Mouse (Mus musculus): ENCODE measurements around the gene Tfpt. TPM values are rescaled to one million over a fixed set of nuclear protein-coding genes. Genes with fewer than 3 reads are reported as not detected.

Gene Tfpt
- polyA plus RNA-seq, 1 experiment from 2014 or later, result 19.1 TPM

GRCm38 (mm10) chr7:3664524-3665214 is 34.9 kb upstream of the Tfpt start:
- Histone ChIP-seq H3K4me2 (ENCODE audit: low read length) (peak overlapping the region; percentile 57), H3K36me3 (ENCODE audit: control insufficient read depth, insufficient read depth, low read length) (peaks cover 37% of the 10 kb centered on the region), H3K4me3 (ENCODE audit: low read depth, low read length) (peak overlapping the region; percentile 76), H3K9ac (ENCODE audit: low read length) (peak overlapping the region; percentile 79), H3K9me3 (ENCODE audit: control insufficient read depth, low read length) (no peaks in the 10 kb centered on the region), H3K27ac (ENCODE audit: low read depth) (peak overlapping the region; percentile 85), H3K4me1 (replicated peaks; ENCODE audit: control insufficient read depth, insufficient read depth, low read length) (peaks cover 12% of the 10 kb centered on the region), H3K27me3 (replicated peaks; ENCODE audit: control insufficient read depth, insufficient read depth, low read length) (no peaks in the 10 kb centered on the region)
- WGBS, result 28% methylated on average over 15 of the region's 15 CpGs
- ATAC-seq (replicated peaks; ENCODE audit: low FRiP score, low TSS enrichment, low read depth), result peak; percentile 41; the same call in 1 of the 2 replicates
- DNase-seq (ENCODE audit: low spot score), result no peak

- 95% methylated on average over 14 of the region's 14 CpGs for WGBS
- Histone ChIP-seq H3K27me3 (replicated peaks; ENCODE audit: control insufficient read depth, insufficient read depth, low read length) (no peaks in the 10 kb centered on the region), H3K4me3 (ENCODE audit: low read depth, low read length) (no peak overlapping the region), H3K4me1 (replicated peaks; ENCODE audit: control insufficient read depth, insufficient read depth, low read length) (no peaks in the 10 kb centered on the region), H3K36me3 (ENCODE audit: control insufficient read depth, insufficient read depth, low read length) (peaks cover 97% of the 10 kb centered on the region), H3K9me3 (ENCODE audit: control insufficient read depth, low read length) (no peaks in the 10 kb centered on the region), H3K4me2 (ENCODE audit: low read length) (no peak overlapping the region), H3K9ac (ENCODE audit: low read length) (no peak overlapping the region), H3K27ac (ENCODE audit: low read depth) (no peak overlapping the region)
- DNase-seq (ENCODE audit: low spot score) (no peak), ATAC-seq (replicated peaks; ENCODE audit: low FRiP score, low TSS enrichment, low read depth) (no peak)
These were observed 28.8 kb upstream of the Tfpt start for GRCm38 (mm10) chr7:3658578-3658977.

- 89% methylated on average over 4 of the region's 4 CpGs for WGBS
- no peak overlapping the region for H3K27ac ChIP-seq (ENCODE audit: low read depth)
- no peak for ATAC-seq (replicated peaks; ENCODE audit: low FRiP score, low TSS enrichment, low read depth)
These were observed 27.2 kb upstream of the Tfpt start for GRCm38 (mm10) chr7:3656966-3657365.

GRCm38 (mm10) chr7:3646641-3647040 is 16.9 kb upstream of the Tfpt start:
- Histone ChIP-seq H3K4me1 (replicated peaks; ENCODE audit: control insufficient read depth, insufficient read depth, low read length) (peaks cover 29% of the 10 kb centered on the region), H3K27me3 (replicated peaks; ENCODE audit: control insufficient read depth, insufficient read depth, low read length) (no peaks in the 10 kb centered on the region), H3K4me2 (ENCODE audit: low read length) (peak overlapping the region; percentile 88), H3K9ac (ENCODE audit: low read length) (peak overlapping the region; percentile 97), H3K9me3 (ENCODE audit: control insufficient read depth, low read length) (no peaks in the 10 kb centered on the region), H3K27ac (ENCODE audit: low read depth) (no peak overlapping the region; the same call in 1 of the 2 replicates), H3K4me3 (ENCODE audit: low read depth, low read length) (peak overlapping the region; percentile 88), H3K36me3 (ENCODE audit: control insufficient read depth, insufficient read depth, low read length) (peaks cover 29% of the 10 kb centered on the region)
- ATAC-seq (replicated peaks; ENCODE audit: low FRiP score, low TSS enrichment, low read depth), result no peak
- 65% methylated on average over 4 of the region's 4 CpGs for WGBS
- DNase-seq (ENCODE audit: low spot score), result no peak

More at GRCm38 (mm10) chr7:3656966-3657365, 27.2 kb upstream of the Tfpt start:
- Histone ChIP-seq H3K9ac (ENCODE audit: low read length) (no peak overlapping the region), H3K4me1 (replicated peaks; ENCODE audit: control insufficient read depth, insufficient read depth, low read length) (no peaks in the 10 kb centered on the region), H3K36me3 (ENCODE audit: control insufficient read depth, insufficient read depth, low read length) (peaks cover 100% of the 10 kb centered on the region), H3K27me3 (replicated peaks; ENCODE audit: control insufficient read depth, insufficient read depth, low read length) (no peaks in the 10 kb centered on the region), H3K4me2 (ENCODE audit: low read length) (no peak overlapping the region), H3K9me3 (ENCODE audit: control insufficient read depth, low read length) (no peaks in the 10 kb centered on the region), H3K4me3 (ENCODE audit: low read depth, low read length) (no peak overlapping the region)
- no peak for DNase-seq (ENCODE audit: low spot score)

- H3K4me3 ChIP-seq (ENCODE audit: low read depth, low read length), result peak overlapping the region; percentile 88
- 9% methylated on average over 9 of the region's 9 CpGs for WGBS
- ATAC-seq (replicated peaks; ENCODE audit: low FRiP score, low TSS enrichment, low read depth) (no peak), DNase-seq (ENCODE audit: low spot score) (peak; percentile 53)
- H3K4me1 ChIP-seq (replicated peaks; ENCODE audit: control insufficient read depth, insufficient read depth, low read length), result peaks cover 29% of the 10 kb centered on the region
- H3K36me3 ChIP-seq (ENCODE audit: control insufficient read depth, insufficient read depth, low read length), result peaks cover 27% of the 10 kb centered on the region
- H3K4me2 ChIP-seq (ENCODE audit: low read length), result peak overlapping the region; percentile 88
- H3K9me3 ChIP-seq (ENCODE audit: control insufficient read depth, low read length), result no peaks in the 10 kb centered on the region
- no peaks in the 10 kb centered on the region for H3K27me3 ChIP-seq (replicated peaks; ENCODE audit: control insufficient read depth, insufficient read depth, low read length)
- H3K9ac ChIP-seq (ENCODE audit: low read length), result peak overlapping the region; percentile 97
- H3K27ac ChIP-seq (ENCODE audit: low read depth), result no peak overlapping the region; the same call in 1 of the 2 replicates
These were observed 16.5 kb upstream of the Tfpt start for GRCm38 (mm10) chr7:3646188-3646587.

GRCm38 (mm10) chr7:3645488-3646025 is 15.8 kb upstream of the Tfpt start:
- ATAC-seq (replicated peaks; ENCODE audit: low FRiP score, low TSS enrichment, low read depth) (peak; percentile 0; the same call in 1 of the 2 replicates), DNase-seq (ENCODE audit: low spot score) (no peak)
- Histone ChIP-seq H3K36me3 (ENCODE audit: control insufficient read depth, insufficient read depth, low read length) (peaks cover 27% of the 10 kb centered on the region), H3K4me1 (replicated peaks; ENCODE audit: control insufficient read depth, insufficient read depth, low read length) (peaks cover 29% of the 10 kb centered on the region), H3K4me2 (ENCODE audit: low read length) (peak overlapping the region; percentile 88), H3K27ac (ENCODE audit: low read depth) (peak overlapping the region; percentile 98), H3K27me3 (replicated peaks; ENCODE audit: control insufficient read depth, insufficient read depth, low read length) (no peaks in the 10 kb centered on the region), H3K4me3 (ENCODE audit: low read depth, low read length) (peak overlapping the region; percentile 88), H3K9ac (ENCODE audit: low read length) (peak overlapping the region; percentile 97), H3K9me3 (ENCODE audit: control insufficient read depth, low read length) (no peaks in the 10 kb centered on the region)
- 0% methylated on average over 54 of the region's 58 CpGs for WGBS

- H3K27me3 ChIP-seq (replicated peaks; ENCODE audit: control insufficient read depth, insufficient read depth, low read length), result no peaks in the 10 kb centered on the region
- peak; percentile 99 for ATAC-seq (replicated peaks; ENCODE audit: low FRiP score, low TSS enrichment, low read depth)
- DNase-seq (ENCODE audit: low spot score), result peak; percentile 95
- H3K9me3 ChIP-seq (ENCODE audit: control insufficient read depth, low read length), result no peaks in the 10 kb centered on the region
- H3K4me2 ChIP-seq (ENCODE audit: low read length), result peak within 1 kb of the TSS; percentile 88
- H3K27ac ChIP-seq (ENCODE audit: low read depth), result peak within 1 kb of the TSS; percentile 98
- H3K36me3 ChIP-seq (ENCODE audit: control insufficient read depth, insufficient read depth, low read length), result peaks cover 27% of the 10 kb centered on the region
- peak within 1 kb of the TSS; percentile 97 for H3K9ac ChIP-seq (ENCODE audit: low read length)
- H3K4me3 ChIP-seq (ENCODE audit: low read depth, low read length), result peak within 1 kb of the TSS; percentile 88
- peaks cover 29% of the 10 kb centered on the region for H3K4me1 ChIP-seq (replicated peaks; ENCODE audit: control insufficient read depth, insufficient read depth, low read length)
- under 1% methylated on average over 50 of the region's 58 CpGs for WGBS
These were observed 15.2 kb upstream of the Tfpt start, which contains the start of gene Cnot3 for GRCm38 (mm10) chr7:3644672-3645487. TSS of gene Cnot3 (plus strand) at chr7:3645268.

- Histone ChIP-seq H3K27me3 (replicated peaks; ENCODE audit: control insufficient read depth, insufficient read depth, low read length) (no peaks in the 10 kb centered on the region), H3K4me2 (ENCODE audit: low read length) (peak overlapping the region; percentile 53), H3K9me3 (ENCODE audit: control insufficient read depth, low read length) (no peaks in the 10 kb centered on the region), H3K9ac (ENCODE audit: low read length) (no peak overlapping the region), H3K4me3 (ENCODE audit: low read depth, low read length) (peak overlapping the region; percentile 35), H3K36me3 (ENCODE audit: control insufficient read depth, insufficient read depth, low read length) (peaks cover 29% of the 10 kb centered on the region), H3K27ac (ENCODE audit: low read depth) (peak overlapping the region; percentile 29; the same call in 1 of the 2 replicates), H3K4me1 (replicated peaks; ENCODE audit: control insufficient read depth, insufficient read depth, low read length) (peaks cover 29% of the 10 kb centered on the region)
- ATAC-seq (replicated peaks; ENCODE audit: low FRiP score, low TSS enrichment, low read depth), result no peak
- WGBS, result under 1% methylated on average over 11 of the region's 11 CpGs
- no peak for DNase-seq (ENCODE audit: low spot score)
These were observed 14.6 kb upstream of the Tfpt start for GRCm38 (mm10) chr7:3644348-3644671.

Data from intestine, embryonic 14.5 days (tissue).